Mouse (Mus musculus) limb, embryonic 12.5 days (tissue): ENCODE data around the gene Slc5a5. TPM values are rescaled to one million over a fixed set of nuclear protein-coding genes. Genes with fewer than 3 reads are reported as not detected.

Experiments used
- ATAC-seq: fragments of 200-750 bp; cut with Nextera tagmentation; 2 replicates; pipeline ENCODE4 v1.8.0; 2017; ENCODE audit warnings: low read depth, moderate TSS enrichment; ENCODE audit not compliant: insufficient number of reproducible peaks, insufficient read depth, low FRiP score, low TSS enrichment
- H3K27ac ChIP-seq: fragments of 300-500 bp; sonication (generic); 2 replicates; pipeline ENCODE4 v1.5.1; 2016; ENCODE audit warnings: mild to moderate bottlenecking, moderate library complexity
- H3K27me3 ChIP-seq: fragments of 300-500 bp; sonication (generic); 2 replicates; pipeline ENCODE4 v1.6.1; 2016; ENCODE audit warnings: mild to moderate bottlenecking, moderate library complexity
- H3K36me3 ChIP-seq: fragments of 300-500 bp; sonication (generic); 2 replicates; pipeline ENCODE4 v1.6.1; 2016; ENCODE audit warnings: mild to moderate bottlenecking, moderate library complexity
- H3K4me1 ChIP-seq: fragments of 300-500 bp; sonication (generic); replicated peaks from 2 replicates; pipeline ENCODE4 v1.6.1; 2016
- H3K4me2 ChIP-seq: fragments of 300-500 bp; sonication (generic); 2 replicates; pipeline ENCODE4 v1.6.1; 2016; ENCODE audit warnings: mild to moderate bottlenecking, moderate library complexity
- H3K4me3 ChIP-seq: fragments of 300-500 bp; sonication (generic); replicated peaks from 2 replicates; pipeline ENCODE4 v1.5.1; 2016; ENCODE audit warnings: mild to moderate bottlenecking
- H3K9ac ChIP-seq: fragments of 300-500 bp; sonication (generic); replicated peaks from 2 replicates; pipeline ENCODE4 v1.6.1; 2016; ENCODE audit warnings: mild to moderate bottlenecking, moderate library complexity
- H3K9me3 ChIP-seq: fragments of 300-500 bp; sonication (generic); 2 replicates; pipeline ENCODE4 v1.6.1; 2016; ENCODE audit warnings: mild to moderate bottlenecking, moderate library complexity
- WGBS: fragments of 180-500 bp; shearing (Covaris S2); methylation state at CpG from one replicate; pipeline ENCODE4 v1.1.7; 2016; 5-methylcytosine and 5-hydroxymethylcytosine counted together
- polyA plus RNA-seq: library from polyadenylated mRNA; unstranded; fragments of >200 nt; fragmentation: Nextera tagmentation; extraction: Ambion mirVana; gene quantifications from 2 replicates; pipeline ENCODE4 v1.2.1, GENCODE M21; 2016

Slc5a5 gene
- polyA plus RNA-seq, 1 experiment from 2014 or later: 0.15 TPM

- Histone ChIP-seq H3K4me1 (no peaks in the 10 kb centered on the region), H3K27ac (no peak overlapping the region), H3K36me3 (peaks cover 73% of the 10 kb centered on the region), H3K4me2 (no peak overlapping the region), H3K9me3 (no peaks in the 10 kb centered on the region), H3K9ac (no peak overlapping the region), H3K27me3 (no peaks in the 10 kb centered on the region), H3K4me3 (no peak overlapping the region)
- WGBS: 90% methylated on average over 9 of the region's 9 CpGs
- no peak for ATAC-seq
Observed at GRCm38 (mm10) chr8:70920049-70920922, 27.7 kb upstream of the Slc5a5 start.

- H3K4me1 ChIP-seq: no peaks in the 10 kb centered on the region
- H3K36me3 ChIP-seq: peaks cover 92% of the 10 kb centered on the region
- no peak overlapping the region for H3K4me3 ChIP-seq
- H3K9me3 ChIP-seq: no peaks in the 10 kb centered on the region
- 97% methylated on average over 17 of the region's 17 CpGs for WGBS
- no peaks in the 10 kb centered on the region for H3K27me3 ChIP-seq
- no peak overlapping the region for H3K4me2 ChIP-seq
- H3K9ac ChIP-seq: no peak overlapping the region
- ATAC-seq: no peak
- H3K27ac ChIP-seq: no peak overlapping the region
Observed at GRCm38 (mm10) chr8:70914704-70915103, 22.1 kb upstream of the Slc5a5 start.

GRCm38 (mm10) chr8:70913523-70913922, 21.0 kb upstream of the Slc5a5 start:
- no peak overlapping the region for H3K4me3 ChIP-seq
- 95% methylated on average over 26 of the region's 26 CpGs for WGBS
- no peak overlapping the region for H3K9ac ChIP-seq
- no peaks in the 10 kb centered on the region for H3K9me3 ChIP-seq
- peaks cover 85% of the 10 kb centered on the region for H3K36me3 ChIP-seq
- H3K4me1 ChIP-seq: no peaks in the 10 kb centered on the region
- no peak for ATAC-seq
- H3K4me2 ChIP-seq: no peak overlapping the region
- no peaks in the 10 kb centered on the region for H3K27me3 ChIP-seq
- H3K27ac ChIP-seq: no peak overlapping the region

- no peak overlapping the region for H3K4me3 ChIP-seq
- 94% methylated on average over 30 of the region's 30 CpGs for WGBS
- ATAC-seq: no peak
- no peak overlapping the region for H3K27ac ChIP-seq
- peaks cover 79% of the 10 kb centered on the region for H3K36me3 ChIP-seq
- H3K27me3 ChIP-seq: no peaks in the 10 kb centered on the region
- H3K9ac ChIP-seq: no peak overlapping the region
- H3K4me2 ChIP-seq: no peak overlapping the region
- no peaks in the 10 kb centered on the region for H3K9me3 ChIP-seq
- no peaks in the 10 kb centered on the region for H3K4me1 ChIP-seq
Observed at GRCm38 (mm10) chr8:70912955-70913354, 20.4 kb upstream of the Slc5a5 start.

GRCm38 (mm10) chr8:70911596-70911995, 19.0 kb upstream of the Slc5a5 start:
- Histone ChIP-seq H3K9ac (no peak overlapping the region), H3K27me3 (no peaks in the 10 kb centered on the region), H3K9me3 (no peaks in the 10 kb centered on the region), H3K27ac (no peak overlapping the region), H3K4me2 (no peak overlapping the region), H3K36me3 (peaks cover 66% of the 10 kb centered on the region), H3K4me3 (no peak overlapping the region), H3K4me1 (peaks cover 6% of the 10 kb centered on the region)
- 92% methylated on average over 5 of the region's 5 CpGs for WGBS
- no peak for ATAC-seq

GRCm38 (mm10) chr8:70907518-70907917, 15.0 kb upstream of the Slc5a5 start:
- Histone ChIP-seq H3K9me3 (no peaks in the 10 kb centered on the region), H3K9ac (no peak overlapping the region), H3K36me3 (peaks cover 25% of the 10 kb centered on the region), H3K4me1 (peaks cover 15% of the 10 kb centered on the region), H3K4me2 (peak overlapping the region; percentile 95; the same call in 1 of the 2 replicates), H3K4me3 (no peak overlapping the region), H3K27me3 (peaks cover 1% of the 10 kb centered on the region; the same call in 1 of the 2 replicates), H3K27ac (no peak overlapping the region)
- ATAC-seq: no peak
- WGBS: 91% methylated on average over 2 of the region's 2 CpGs

- H3K4me2 ChIP-seq: peak within 1 kb of the TSS; percentile 95
- H3K27ac ChIP-seq: peak within 1 kb of the TSS; percentile 91
- peaks cover 15% of the 10 kb centered on the region for H3K4me1 ChIP-seq
- peaks cover 10% of the 10 kb centered on the region for H3K36me3 ChIP-seq
- H3K9me3 ChIP-seq: no peaks in the 10 kb centered on the region
- peak within 1 kb of the TSS; percentile 91 for H3K9ac ChIP-seq
- peaks cover 8% of the 10 kb centered on the region; the same call in 1 of the 2 replicates for H3K27me3 ChIP-seq
- peak; percentile 88 for ATAC-seq
- WGBS: under 1% methylated on average over 85 of the region's 86 CpGs
- H3K4me3 ChIP-seq: peak within 1 kb of the TSS; percentile 79
Observed at GRCm38 (mm10) chr8:70905831-70906736, 13.5 kb upstream of the Slc5a5 start, which contains the start of gene Map1s. Map1s (plus strand) TSS chr8:70905932.

- peak overlapping the region; percentile 79 for H3K4me3 ChIP-seq
- peak overlapping the region; percentile 91; the same call in 1 of the 2 replicates for H3K27ac ChIP-seq
Observed at GRCm38 (mm10) chr8:70905463-70905830, 12.9 kb upstream of the Slc5a5 start.

GRCm38 (mm10) chr8:70904532-70904931, 12.0 kb upstream of the Slc5a5 start:
- Histone ChIP-seq H3K27ac (no peak overlapping the region), H3K36me3 (peaks cover 5% of the 10 kb centered on the region; the same call in 1 of the 2 replicates), H3K4me1 (peaks cover 15% of the 10 kb centered on the region), H3K4me3 (no peak overlapping the region), H3K9me3 (no peaks in the 10 kb centered on the region), H3K4me2 (no peak overlapping the region), H3K9ac (no peak overlapping the region), H3K27me3 (peaks cover 8% of the 10 kb centered on the region; the same call in 1 of the 2 replicates)
- no peak for ATAC-seq
- 66% methylated on average over 4 of the region's 4 CpGs for WGBS

More at GRCm38 (mm10) chr8:70905463-70905830, 12.9 kb upstream of the Slc5a5 start:
- 18% methylated on average over 8 of the region's 8 CpGs for WGBS
- no peaks in the 10 kb centered on the region for H3K9me3 ChIP-seq
- H3K4me2 ChIP-seq: peak overlapping the region; percentile 95
- H3K4me1 ChIP-seq: peaks cover 15% of the 10 kb centered on the region
- H3K27me3 ChIP-seq: peaks cover 8% of the 10 kb centered on the region; the same call in 1 of the 2 replicates
- ATAC-seq: peak; percentile 21; the same call in 1 of the 2 replicates
- H3K9ac ChIP-seq: peak overlapping the region; percentile 91
- peaks cover 5% of the 10 kb centered on the region; the same call in 1 of the 2 replicates for H3K36me3 ChIP-seq

GRCm38 (mm10) chr8:70903582-70903981, 11.0 kb upstream of the Slc5a5 start:
- H3K9ac ChIP-seq: no peak overlapping the region
- ATAC-seq: no peak
- no peak overlapping the region for H3K27ac ChIP-seq
- no peaks in the 10 kb centered on the region for H3K36me3 ChIP-seq
- H3K27me3 ChIP-seq: peaks cover 8% of the 10 kb centered on the region; the same call in 1 of the 2 replicates
- no peaks in the 10 kb centered on the region for H3K9me3 ChIP-seq
- H3K4me1 ChIP-seq: peaks cover 18% of the 10 kb centered on the region
- no peak overlapping the region for H3K4me3 ChIP-seq
- H3K4me2 ChIP-seq: no peak overlapping the region

GRCm38 (mm10) chr8:70903112-70903511, 10.6 kb upstream of the Slc5a5 start:
- no peaks in the 10 kb centered on the region for H3K9me3 ChIP-seq
- no peak overlapping the region for H3K27ac ChIP-seq
- peaks cover 22% of the 10 kb centered on the region for H3K4me1 ChIP-seq
- no peak overlapping the region for H3K4me2 ChIP-seq
- H3K4me3 ChIP-seq: no peak overlapping the region
- H3K9ac ChIP-seq: no peak overlapping the region
- no peak for ATAC-seq
- 57% methylated on average over 4 of the region's 4 CpGs for WGBS
- peaks cover 8% of the 10 kb centered on the region; the same call in 1 of the 2 replicates for H3K27me3 ChIP-seq
- H3K36me3 ChIP-seq: no peaks in the 10 kb centered on the region
